Mouse (Mus musculus) C2C12 (cell line): ENCODE data around the gene Olfr453.

Experiments used
- CEBPB ChIP-seq: IDR thresholded peaks from one replicate; pipeline ENCODE4 v1.6.1; 2011; ENCODE audit warnings: low read depth, mild to moderate bottlenecking, control low read depth, moderate library complexity
- CTCF ChIP-seq: IDR thresholded peaks from one replicate; pipeline ENCODE4 v1.5.1; 2011; ENCODE audit not compliant: control insufficient read depth, insufficient read depth, insufficient read length
- FOSL1 ChIP-seq: IDR thresholded peaks from one replicate; pipeline ENCODE4 v1.8.0; 2011; ENCODE audit warnings: mild to moderate bottlenecking, low read length; ENCODE audit not compliant: poor library complexity, insufficient read depth, severe bottlenecking
- MAX ChIP-seq: IDR thresholded peaks from one replicate; pipeline ENCODE4 v1.6.1; 2011; ENCODE audit warnings: mild to moderate bottlenecking, control low read depth
- MYOD1 ChIP-seq: IDR thresholded peaks from one replicate; pipeline ENCODE4 v1.6.1; 2011; ENCODE audit warnings: low read depth; ENCODE audit not compliant: control insufficient read depth, insufficient read length
- MYOG ChIP-seq: IDR thresholded peaks from one replicate; pipeline ENCODE4 v1.6.1; 2011; ENCODE audit not compliant: control insufficient read depth, insufficient read length; ENCODE audit errors: extremely low read depth
- USF1 ChIP-seq: IDR thresholded peaks from one replicate; pipeline ENCODE4 v1.6.1; 2011; ENCODE audit warnings: low read depth, mild to moderate bottlenecking, control low read depth, moderate library complexity

- TF ChIP-seq CTCF (no peak), MYOD1 (no peak), MAX (no peak), CEBPB (no peak), USF1 (no peak), FOSL1 (no peak), MYOG (no peak)
Observed at GRCm38 (mm10) chr6:42739071-42739470, at the start of gene Olfr453.
